12 mouse cellular contexts compared by ENCODE assay signal in genomic region chr1:172172381-172172780, GRCm38 (mm10). TPM values are rescaled to one million over a fixed set of nuclear protein-coding genes. Genes with fewer than 3 reads are reported as not detected.
"Had no signal": no experiment of that assay in that cellular context is flagged by ENCODE, and none has a peak within 500 bp of the region (broad histone marks: within the 10 kb centered on the region; RNA-seq: fewer than 3 reads in every experiment).

No protein-coding gene starts in this region.

- H3K27me3 ChIP-seq: limb, embryonic 15.5 days; liver, embryonic 13.5 days; midbrain, embryonic 13.5 days; neural tube, embryonic 15.5 days had no signal

- H3K9me3 ChIP-seq: limb, embryonic 15.5 days; liver, embryonic 13.5 days; midbrain, embryonic 13.5 days; neural tube, embryonic 15.5 days had no signal

- H3K4me3 ChIP-seq: limb, embryonic 15.5 days; liver, embryonic 13.5 days; midbrain, embryonic 13.5 days; neural tube, embryonic 15.5 days had no signal

- ATAC-seq: midbrain, embryonic 13.5 days had no signal

- H3K9ac ChIP-seq: limb, embryonic 15.5 days; liver, embryonic 13.5 days; midbrain, embryonic 13.5 days; neural tube, embryonic 15.5 days had no signal

- H3K4me1 ChIP-seq: limb, embryonic 15.5 days; liver, embryonic 13.5 days; midbrain, embryonic 13.5 days had no signal

- H3K27ac ChIP-seq: limb, embryonic 15.5 days; liver, embryonic 13.5 days; midbrain, embryonic 13.5 days; neural tube, embryonic 15.5 days had no signal

- H3K4me2 ChIP-seq: limb, embryonic 15.5 days; liver, embryonic 13.5 days; midbrain, embryonic 13.5 days; neural tube, embryonic 15.5 days had no signal

- DNase-seq: kidney, postnatal 36 days; layer of hippocampus, adult 9-11 months; layer of hippocampus, postnatal 36 days; liver, embryonic 13.5 days; lung, adult 18-20 months; right cerebral cortex, adult 18-20 months; right cerebral cortex, postnatal 25 days; thymus, postnatal 36 days had no signal

RNA-seq across cellular contexts. Expression of gene Casq1, which starts 47.3 kb away (rescaled TPM):
- total RNA-seq: megakaryocyte progenitor cell, adult 5-6 weeks had no signal
